Mouse (Mus musculus) heart, adult 9 months (tissue): ENCODE data around the gene Slc7a1.

Source experiments
- DNase-seq, 2 experiments: peaks; one replicate each; pipeline ENCODE4 v3.0.0; 2022; ENCODE audit warnings: low spot score in 2 of 2

The Slc7a1 gene

GRCm38 (mm10) chr5:148392831-148393230, 6.9 kb downstream of the Slc7a1 start:
- DNase-seq: no peak

- DNase-seq: no peak
Observed at GRCm38 (mm10) chr5:148389007-148389970, 10.4 kb downstream of the Slc7a1 start.

GRCm38 (mm10) chr5:148388251-148389006, 11.3 kb downstream of the Slc7a1 start:
- no peak for DNase-seq

- no peak for DNase-seq
Observed at GRCm38 (mm10) chr5:148387820-148388219, 11.9 kb downstream of the Slc7a1 start.

GRCm38 (mm10) chr5:148386471-148386870, 13.2 kb downstream of the Slc7a1 start:
- no peak for DNase-seq

GRCm38 (mm10) chr5:148384501-148385055, 15.1 kb downstream of the Slc7a1 start:
- no peak for DNase-seq

- DNase-seq: no peak
Observed at GRCm38 (mm10) chr5:148383841-148384500, 15.7 kb downstream of the Slc7a1 start.

GRCm38 (mm10) chr5:148381083-148381482, 18.6 kb downstream of the Slc7a1 start:
- DNase-seq: no peak

GRCm38 (mm10) chr5:148380246-148380504, 19.5 kb downstream of the Slc7a1 start:
- DNase-seq: no peak

GRCm38 (mm10) chr5:148379455-148380245, 20.1 kb downstream of the Slc7a1 start:
- peak in 1 of 2 experiments; percentile 22 for DNase-seq

- no peak for DNase-seq
Observed at GRCm38 (mm10) chr5:148378707-148379106, 21.0 kb downstream of the Slc7a1 start.

- no peak for DNase-seq
Observed at GRCm38 (mm10) chr5:148378232-148378508, 21.5 kb downstream of the Slc7a1 start.

GRCm38 (mm10) chr5:148377439-148378231, 22.1 kb downstream of the Slc7a1 start:
- DNase-seq: no peak

- DNase-seq: no peak
Observed at GRCm38 (mm10) chr5:148376358-148376757, 23.3 kb downstream of the Slc7a1 start.

GRCm38 (mm10) chr5:148375480-148375879, 24.2 kb downstream of the Slc7a1 start:
- no peak for DNase-seq

GRCm38 (mm10) chr5:148373092-148373685, 26.5 kb downstream of the Slc7a1 start:
- no peak for DNase-seq

GRCm38 (mm10) chr5:148372005-148372917, 27.4 kb downstream of the Slc7a1 start:
- DNase-seq: no peak

- DNase-seq: no peak
Observed at GRCm38 (mm10) chr5:148371375-148371774, 28.3 kb downstream of the Slc7a1 start.

- no peak for DNase-seq
Observed at GRCm38 (mm10) chr5:148370624-148371023, 29.1 kb downstream of the Slc7a1 start.
